Mouse (Mus musculus) E14TG2a.4 (cell line): ENCODE results near the gene Fam172a.

ENCODE experiments used
- H3K27me3 ChIP-seq: 2 replicates; pipeline ENCODE4 v1.6.1; 2014; ENCODE audit warnings: low read length, control low read depth; ENCODE audit not compliant: insufficient read depth
- H3K36me3 ChIP-seq: 2 replicates; pipeline ENCODE4 v1.6.1; 2014; ENCODE audit warnings: low read length, control low read depth; ENCODE audit not compliant: insufficient read depth
- H3K4me1 ChIP-seq: replicated peaks from 2 replicates; pipeline ENCODE4 v1.6.1; 2014; ENCODE audit warnings: low read depth, low read length, control low read depth
- H3K4me3 ChIP-seq: replicated peaks from 2 replicates; pipeline ENCODE4 v1.5.1; 2014; ENCODE audit warnings: mild to moderate bottlenecking, low read length
- H3K9me3 ChIP-seq: 2 replicates; pipeline ENCODE4 v1.6.1; 2014; ENCODE audit warnings: low read length, control low read depth
- CTCF ChIP-seq: conservative IDR thresholded peaks from 2 replicates; pipeline ENCODE4 v1.5.1; 2014; ENCODE audit warnings: low read length
- NANOG ChIP-seq: IDR thresholded peaks from 2 replicates; pipeline ENCODE4 v1.6.1; 2014; ENCODE audit warnings: borderline replicate concordance, low read length, mixed read lengths
- POU5F1 ChIP-seq: IDR thresholded peaks from 2 replicates; pipeline ENCODE4 v1.6.1; 2014; ENCODE audit warnings: low read length, borderline replicate concordance

The Fam172a gene

GRCm38 (mm10) chr13:78102337-78102736 lies 400.5 kb downstream of the Fam172a start:
- Histone ChIP-seq H3K4me1 (no peaks in the 10 kb centered on the region), H3K27me3 (no peaks in the 10 kb centered on the region), H3K4me3 (no peak overlapping the region), H3K9me3 (peaks cover 7% of the 10 kb centered on the region), H3K36me3 (no peaks in the 10 kb centered on the region)
- TF ChIP-seq CTCF (no peak), NANOG (no peak), POU5F1 (no peak)

- Histone ChIP-seq H3K36me3 (no peaks in the 10 kb centered on the region), H3K9me3 (no peaks in the 10 kb centered on the region), H3K27me3 (no peaks in the 10 kb centered on the region), H3K4me1 (no peaks in the 10 kb centered on the region), H3K4me3 (no peak overlapping the region)
- TF ChIP-seq NANOG = no peak
- TF ChIP-seq POU5F1 = no peak
- TF ChIP-seq CTCF = no peak
Observed at GRCm38 (mm10) chr13:78104851-78105250, 403.0 kb downstream of the Fam172a start.

- TF ChIP-seq POU5F1 = no peak
- TF ChIP-seq CTCF = no peak
- no peak for TF ChIP-seq NANOG
- Histone ChIP-seq H3K27me3 (no peaks in the 10 kb centered on the region), H3K9me3 (no peaks in the 10 kb centered on the region), H3K4me1 (no peaks in the 10 kb centered on the region), H3K36me3 (no peaks in the 10 kb centered on the region), H3K4me3 (no peak overlapping the region)
Observed at GRCm38 (mm10) chr13:78110648-78111047, 408.8 kb downstream of the Fam172a start.

GRCm38 (mm10) chr13:78113978-78114377 lies 412.1 kb downstream of the Fam172a start:
- no peaks in the 10 kb centered on the region for H3K9me3 ChIP-seq
- H3K4me3 ChIP-seq = no peak overlapping the region
- TF ChIP-seq NANOG (no peak), CTCF (no peak), POU5F1 (no peak)
- H3K4me1 ChIP-seq = no peaks in the 10 kb centered on the region
- no peaks in the 10 kb centered on the region for H3K27me3 ChIP-seq
- H3K36me3 ChIP-seq = no peaks in the 10 kb centered on the region

GRCm38 (mm10) chr13:78118715-78119114 lies 416.9 kb downstream of the Fam172a start:
- Histone ChIP-seq H3K36me3 (no peaks in the 10 kb centered on the region), H3K4me1 (no peaks in the 10 kb centered on the region), H3K9me3 (no peaks in the 10 kb centered on the region), H3K27me3 (no peaks in the 10 kb centered on the region), H3K4me3 (no peak overlapping the region)
- no peak for TF ChIP-seq NANOG
- no peak for TF ChIP-seq CTCF
- no peak for TF ChIP-seq POU5F1

GRCm38 (mm10) chr13:78121991-78122390 lies 420.2 kb downstream of the Fam172a start:
- TF ChIP-seq CTCF (no peak), NANOG (no peak), POU5F1 (no peak)
- Histone ChIP-seq H3K27me3 (no peaks in the 10 kb centered on the region), H3K4me3 (no peak overlapping the region), H3K9me3 (no peaks in the 10 kb centered on the region), H3K4me1 (no peaks in the 10 kb centered on the region), H3K36me3 (no peaks in the 10 kb centered on the region)

GRCm38 (mm10) chr13:78123911-78124426 lies 422.1 kb downstream of the Fam172a start:
- Histone ChIP-seq H3K27me3 (no peaks in the 10 kb centered on the region), H3K4me3 (no peak overlapping the region), H3K4me1 (no peaks in the 10 kb centered on the region), H3K36me3 (no peaks in the 10 kb centered on the region), H3K9me3 (no peaks in the 10 kb centered on the region)
- TF ChIP-seq POU5F1 (no peak), NANOG (no peak), CTCF (no peak)

GRCm38 (mm10) chr13:78157465-78157864 lies 455.6 kb downstream of the Fam172a start:
- 0 out of 2 replicates have a peak, but pooled peaks cover under 1% of the 10 kb centered on the region for H3K4me1 ChIP-seq
- TF ChIP-seq CTCF = no peak
- TF ChIP-seq NANOG = no peak
- TF ChIP-seq POU5F1 = no peak
- H3K9me3 ChIP-seq = no peaks in the 10 kb centered on the region
- H3K4me3 ChIP-seq = no peak overlapping the region
- no peaks in the 10 kb centered on the region for H3K36me3 ChIP-seq
- H3K27me3 ChIP-seq = peaks cover 11% of the 10 kb centered on the region

GRCm38 (mm10) chr13:78162149-78162548 lies 460.3 kb downstream of the Fam172a start:
- H3K36me3 ChIP-seq = no peaks in the 10 kb centered on the region
- H3K27me3 ChIP-seq = peaks cover 37% of the 10 kb centered on the region
- H3K4me3 ChIP-seq = no peak overlapping the region
- H3K9me3 ChIP-seq = no peaks in the 10 kb centered on the region
- TF ChIP-seq POU5F1 (no peak), CTCF (no peak), NANOG (no peak)
- H3K4me1 ChIP-seq = peaks cover 4% of the 10 kb centered on the region
